Mouse (Mus musculus) G1E (cell line): ENCODE measurements around the gene Pigu.

Experiments used
- CTCF ChIP-seq: IDR thresholded peaks from 2 replicates; pipeline ENCODE4 v1.5.1; 2012; ENCODE audit warnings: low read depth, low read length, inconsistent platforms, mixed read lengths
- POLR2AphosphoS5 ChIP-seq: IDR thresholded peaks from 2 replicates; pipeline ENCODE4 v1.6.1; 2012; ENCODE audit warnings: low read depth, low read length, inconsistent platforms; ENCODE audit not compliant: insufficient replicate concordance

- TF ChIP-seq POLR2AphosphoS5: no peak
- TF ChIP-seq CTCF: no peak
Measured at GRCm38 (mm10) chr2:155295453-155295852, 61.8 kb downstream of the Pigu start.
